Mouse (Mus musculus) heart, adult 2 months (tissue): ENCODE results near the gene Olfr713.

Experiments
- CTCF ChIP-seq: fragments of 200-600 bp; IDR thresholded peaks from 2 replicates; pipeline ENCODE4 v1.8.1; 2022; ENCODE audit warnings: antibody characterized with exemption, mild to moderate bottlenecking, moderate library complexity
- EP300 ChIP-seq: fragments of 200-500 bp; IDR thresholded peaks from 2 replicates; pipeline ENCODE4 v1.6.1; 2011; ENCODE audit warnings: low read depth, low read length, control low read depth; ENCODE audit not compliant: insufficient read depth
- POLR2A ChIP-seq: fragments of 200-500 bp; IDR thresholded peaks from 2 replicates; pipeline ENCODE4 v1.6.1; 2011; ENCODE audit warnings: mild to moderate bottlenecking, low read depth, low read length, control low read depth; ENCODE audit not compliant: insufficient read depth

DNA sequence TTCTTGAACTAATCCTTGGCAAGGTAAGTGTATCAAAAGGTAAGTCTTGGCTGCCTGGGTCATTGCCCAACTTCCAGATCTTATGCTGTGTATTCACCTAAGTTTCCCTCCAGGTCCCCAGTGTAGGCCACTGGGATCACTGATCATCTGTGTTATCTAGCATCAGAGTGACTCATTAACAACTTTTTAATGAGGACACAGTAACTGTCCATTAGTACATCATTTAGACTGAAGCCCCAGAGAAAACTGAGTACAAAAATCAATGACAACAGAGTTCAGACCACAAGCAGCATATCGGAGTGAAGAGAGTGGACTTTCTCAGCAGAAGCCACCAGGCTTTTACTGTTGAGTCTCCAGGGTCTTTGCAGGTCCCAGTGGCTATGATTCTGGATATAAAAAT, at the start of gene Olfr713:
- TF ChIP-seq EP300 (no peak), POLR2A (no peak), CTCF (no peak)
